Mouse (Mus musculus) left cerebral cortex, adult 8-10 months (tissue): ENCODE measurements at regions not wholly inside any gene's neighbourhood (a gene's known extent, or its start where the extent isn't known, plus 50 kb on each side); places are given as distances from the start of the nearest gene placed in this dataset.

Experiments
- DNase-seq, 2 experiments: peaks; one replicate each; pipeline ENCODE4 v3.0.0; 2022; ENCODE audit warnings: low spot score in 2 of 2

- no peak for DNase-seq
Observed at GRCm38 (mm10) chr14:104008538-104008937, 164.3 kb upstream of the Ednrb start.

GRCm38 (mm10) chr14:104006426-104006825 lies 162.2 kb upstream of the Ednrb start:
- DNase-seq: no peak

GRCm38 (mm10) chr14:104005132-104005531 lies 160.9 kb upstream of the Ednrb start:
- no peak for DNase-seq

GRCm38 (mm10) chr14:104002421-104002820 lies 158.2 kb upstream of the Ednrb start:
- no peak for DNase-seq

GRCm38 (mm10) chr14:103990418-103990817 lies 146.2 kb upstream of the Ednrb start:
- no peak for DNase-seq

- no peak for DNase-seq
Observed at GRCm38 (mm10) chr14:103989949-103990348, 145.7 kb upstream of the Ednrb start.

- no peak for DNase-seq
Observed at GRCm38 (mm10) chr14:103987266-103987665, 143.1 kb upstream of the Ednrb start.

- DNase-seq: no peak
Observed at GRCm38 (mm10) chr14:103984349-103984748, 140.1 kb upstream of the Ednrb start.

- DNase-seq: no peak
Observed at GRCm38 (mm10) chr14:103978808-103979207, 134.6 kb upstream of the Ednrb start.

- no peak for DNase-seq
Observed at GRCm38 (mm10) chr14:103977769-103978168, 133.6 kb upstream of the Ednrb start.

- DNase-seq: no peak
Observed at GRCm38 (mm10) chr14:103973955-103974354, 129.8 kb upstream of the Ednrb start.

- DNase-seq: no peak
Observed at GRCm38 (mm10) chr14:103973111-103973510, 128.9 kb upstream of the Ednrb start.

- DNase-seq: no peak
Observed at GRCm38 (mm10) chr14:103969305-103969704, 125.1 kb upstream of the Ednrb start.

- DNase-seq: no peak
Observed at GRCm38 (mm10) chr14:103966293-103966692, 122.1 kb upstream of the Ednrb start.

- DNase-seq: no peak
Observed at GRCm38 (mm10) chr14:103962303-103962881, 118.2 kb upstream of the Ednrb start.

GRCm38 (mm10) chr14:103951899-103952298 lies 107.7 kb upstream of the Ednrb start:
- no peak for DNase-seq

GRCm38 (mm10) chr14:103949950-103950349 lies 105.7 kb upstream of the Ednrb start:
- no peak for DNase-seq

GRCm38 (mm10) chr14:103948026-103948777 lies 104.0 kb upstream of the Ednrb start:
- DNase-seq: no peak

GRCm38 (mm10) chr14:103945753-103946152 lies 101.6 kb upstream of the Ednrb start:
- no peak for DNase-seq

GRCm38 (mm10) chr14:103939867-103940266 lies 95.7 kb upstream of the Ednrb start:
- DNase-seq: no peak

- no peak for DNase-seq
Observed at GRCm38 (mm10) chr14:103938937-103939336, 94.7 kb upstream of the Ednrb start.

- DNase-seq: no peak
Observed at GRCm38 (mm10) chr14:103938201-103938600, 94.0 kb upstream of the Ednrb start.

- DNase-seq: no peak
Observed at GRCm38 (mm10) chr14:103937700-103938099, 93.5 kb upstream of the Ednrb start.
